Mouse (Mus musculus) brain, embryonic 14.5 days (tissue): Measurements from ENCODE around the gene Cacnb4.

ENCODE experiments used
- CTCF ChIP-seq: fragments of 200-500 bp; IDR thresholded peaks from 2 replicates; pipeline ENCODE4 v1.5.1; 2012; ENCODE audit warnings: inconsistent platforms, mild to moderate bottlenecking, moderate library complexity, borderline replicate concordance; ENCODE audit not compliant: insufficient read depth, insufficient read length; ENCODE audit errors: extremely low read depth
- POLR2A ChIP-seq: fragments of 200-500 bp; IDR thresholded peaks from 2 replicates; pipeline ENCODE4 v1.6.1; 2012; ENCODE audit warnings: mild to moderate bottlenecking, inconsistent platforms, borderline replicate concordance; ENCODE audit not compliant: poor library complexity, insufficient read depth, insufficient read length, severe bottlenecking; ENCODE audit errors: extremely low read depth

DNA sequence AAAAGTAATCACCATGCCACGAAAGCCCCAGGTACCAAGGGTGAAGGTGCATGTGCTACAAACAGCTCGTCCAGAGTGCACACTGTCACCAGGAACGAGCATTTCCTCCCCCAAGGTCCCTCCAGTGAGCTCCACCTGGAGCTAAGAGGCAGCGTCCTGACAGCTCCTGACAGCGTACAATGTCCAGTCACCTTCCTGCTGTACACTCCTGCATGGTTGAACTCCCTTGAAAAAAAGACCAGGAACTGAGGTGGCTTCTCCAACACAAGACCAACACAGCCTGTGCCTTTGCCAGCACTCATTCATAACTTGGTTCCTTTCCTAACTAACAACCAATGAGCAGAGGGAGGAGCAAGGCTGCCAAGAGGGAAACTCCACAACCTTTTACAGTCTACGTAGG, 255.4 kb downstream of the Cacnb4 start:
- no peak for TF ChIP-seq CTCF
- no peak for TF ChIP-seq POLR2A
